Mouse (Mus musculus) effector memory CD4-positive, alpha-beta T cell, adult 5 months (primary cell): ENCODE data around the gene Coq9. TPM values are rescaled to one million over a fixed set of nuclear protein-coding genes. Genes with fewer than 3 reads are reported as not detected.

ENCODE experiments used
- polyA plus RNA-seq: library from polyadenylated mRNA; unstranded; fragments of 100-300 nt; shearing (Covaris generic); gene quantifications from one replicate; pipeline ENCODE4 v1.2.1, GENCODE M21; 2017

The Coq9 gene
- polyA plus RNA-seq: 35.6 TPM

DNA sequence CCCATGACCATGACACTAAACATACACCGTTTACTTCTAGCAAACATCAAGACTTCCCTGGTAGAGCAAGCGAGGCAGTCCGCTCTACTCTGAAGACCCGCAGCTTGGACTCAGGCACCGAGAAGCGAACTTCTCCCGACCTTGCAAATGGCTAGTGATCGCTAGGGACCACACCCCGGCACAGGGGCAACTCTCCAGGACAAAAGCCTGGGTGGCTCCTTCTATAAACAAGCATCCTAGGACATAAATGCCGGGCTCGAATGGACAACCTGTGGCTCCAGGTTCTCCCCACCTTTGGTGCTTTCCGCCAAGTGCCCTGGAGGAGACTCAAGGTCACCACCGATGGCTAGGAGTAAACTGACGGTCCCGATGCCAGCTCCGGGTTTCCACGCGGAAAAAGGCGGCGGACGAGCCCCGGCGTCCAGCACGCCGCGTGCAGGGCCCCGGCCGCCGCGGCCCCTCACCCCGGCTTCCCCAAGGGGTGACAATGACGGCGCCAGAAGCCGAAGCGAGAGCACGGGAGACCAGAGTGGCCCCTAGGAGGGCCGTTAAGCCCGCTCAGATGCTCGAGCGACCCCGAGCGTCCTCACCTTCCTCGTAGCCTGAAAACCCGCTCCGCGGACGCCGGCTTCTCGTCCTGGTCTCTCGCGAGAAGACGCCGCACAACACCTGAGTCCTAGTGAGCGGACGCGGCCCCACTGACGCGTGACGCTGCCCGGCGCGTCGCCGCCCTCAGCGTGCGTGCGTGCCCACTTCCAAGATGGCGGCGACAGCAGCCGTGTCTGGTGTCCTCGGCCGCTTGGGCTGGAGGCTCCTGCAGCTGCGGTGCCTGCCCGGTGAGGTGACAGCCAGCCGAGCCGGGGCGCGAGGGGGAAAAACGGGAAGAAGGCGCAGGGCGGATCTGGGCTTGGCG, at the start of gene Coq9, which contains the start of gene Ciapin1:
Coq9 (plus strand) TSS at position 660 of the 913 bp plus-strand sequence.
Ciapin1 (minus strand) TSS at position 697 of the 913 bp plus-strand sequence.

DNA sequence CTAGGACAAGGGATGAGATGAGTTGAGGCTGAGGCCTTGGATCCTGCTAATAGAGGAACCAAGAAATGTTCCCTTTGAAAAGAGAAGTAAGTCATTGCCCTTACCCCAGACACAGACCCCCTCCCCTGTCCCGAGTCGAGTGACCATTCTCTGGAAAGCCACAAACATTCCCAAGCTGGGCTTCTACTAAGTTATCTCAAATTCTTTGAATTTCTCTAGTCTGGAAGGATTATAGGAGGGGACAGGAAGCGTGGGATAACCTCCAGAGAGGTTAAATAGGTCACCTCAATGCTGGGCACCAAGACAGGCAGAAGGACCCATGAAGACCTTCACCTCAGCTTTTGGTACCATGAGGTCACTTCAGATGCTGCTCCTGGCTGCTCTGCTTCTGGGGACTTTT, 28.0 kb upstream of the Coq9 start, which contains the start of gene Ccl17:
Ccl17 (plus strand) TSS at position 301 of the 400 bp plus-strand sequence.

DNA sequence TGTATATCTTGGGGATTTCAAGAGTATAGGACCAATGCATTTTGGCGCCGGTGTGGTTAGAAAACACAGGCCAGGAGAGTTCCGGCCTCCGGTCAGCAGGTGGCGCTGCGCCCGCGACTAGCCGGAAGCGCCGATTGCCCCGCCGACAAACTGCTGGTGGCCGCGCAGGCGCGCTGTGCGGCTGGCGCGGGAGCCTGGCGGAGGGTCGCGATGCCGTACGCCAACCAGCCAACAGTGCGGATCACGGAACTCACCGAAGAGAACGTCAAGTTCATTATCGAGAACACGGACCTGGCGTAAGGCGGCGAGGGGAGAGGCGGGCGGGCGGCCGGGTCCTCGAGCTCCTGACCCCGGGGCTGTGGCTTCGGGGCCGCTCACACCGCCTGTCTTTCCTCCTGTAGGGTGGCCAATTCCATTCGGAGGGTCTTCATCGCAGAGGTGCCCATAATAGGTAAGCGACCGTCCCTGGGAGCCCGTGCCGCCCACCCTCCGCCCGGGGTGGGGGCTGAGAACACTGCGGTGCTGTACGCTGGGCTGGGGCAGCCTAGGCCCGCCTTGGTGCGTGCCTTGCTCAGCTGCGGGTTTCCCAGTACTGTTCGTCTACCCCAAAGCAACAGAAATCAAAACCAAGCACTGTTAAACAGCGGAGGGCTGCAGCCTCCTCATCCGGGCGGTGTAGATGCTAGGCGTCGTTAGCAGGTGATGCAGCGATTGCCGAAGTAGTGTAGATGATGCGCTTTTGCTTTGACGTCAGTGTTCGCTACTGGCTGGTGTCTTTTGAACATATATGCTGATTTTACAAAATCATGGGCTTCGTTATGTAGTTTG, 19.4 kb downstream of the Coq9 start, which contains the start of gene Polr2c:
Polr2c (plus strand) TSS at position 105 of the 828 bp plus-strand sequence.

DNA sequence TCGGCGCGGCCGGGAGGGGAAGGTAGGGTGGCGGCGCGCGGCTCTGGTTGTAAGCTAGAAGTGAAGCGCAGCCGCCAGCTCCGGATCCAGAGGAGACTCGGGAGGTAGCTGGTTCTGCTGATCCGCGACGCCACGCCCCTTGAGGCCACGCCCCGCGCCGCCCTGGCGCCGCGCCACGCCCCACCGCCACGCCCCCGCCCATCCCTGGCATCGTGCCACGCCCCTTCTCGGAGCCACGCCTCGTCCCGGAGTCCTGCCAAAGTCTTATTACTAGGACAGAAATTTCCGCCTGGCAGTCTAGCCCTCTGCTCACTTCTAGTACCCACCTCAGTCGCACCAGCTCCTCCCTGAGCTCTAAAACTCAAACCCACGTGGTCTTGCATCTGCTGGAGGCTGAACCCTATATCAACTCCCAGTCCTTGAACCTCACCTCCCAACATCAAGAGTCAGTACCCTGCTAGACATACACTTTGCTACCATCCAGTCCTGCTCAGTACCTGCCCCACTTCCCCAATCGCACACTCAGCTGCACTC, 38.1 kb downstream of the Coq9 start, which contains the start of gene Dok4:
Dok4 (minus strand) TSS at position 134 of the 534 bp plus-strand sequence.

Other genes with a start within 250 kb of the Coq9 start
- 41.8 TPM for gene Rspry1, start 236.4 kb upstream of the Coq9 start, polyA plus RNA-seq
- 55.9 TPM for gene Fam192a, start 236.3 kb upstream of the Coq9 start, polyA plus RNA-seq
- 239 TPM for gene Arl2bp, start 171.7 kb upstream of the Coq9 start, polyA plus RNA-seq
- gene Pllp, start 142.0 kb upstream of the Coq9 start, polyA plus RNA-seq: not detected
- not detected for gene Ccl22, start 92.7 kb upstream of the Coq9 start, polyA plus RNA-seq
- gene Cx3cl1, start 66.3 kb upstream of the Coq9 start, polyA plus RNA-seq: not detected
- not detected for gene Ccl17, start 27.9 kb upstream of the Coq9 start, polyA plus RNA-seq
- gene Ciapin1, start within 50 bp of the Coq9 start, polyA plus RNA-seq: 93.5 TPM
- 87.9 TPM for gene Polr2c, start 19.1 kb downstream of the Coq9 start, polyA plus RNA-seq
- 2.1 TPM for gene Dok4, start 38.0 kb downstream of the Coq9 start, polyA plus RNA-seq
- 0.16 TPM for gene Ccdc102a, start 79.8 kb downstream of the Coq9 start, polyA plus RNA-seq
- not detected for gene Adgrg5, start 85.4 kb downstream of the Coq9 start, polyA plus RNA-seq
- 0.60 TPM for gene Adgrg1, start 136.4 kb downstream of the Coq9 start, polyA plus RNA-seq
- gene Adgrg3, start 179.4 kb downstream of the Coq9 start, polyA plus RNA-seq: 2.0 TPM
- 0.12 TPM for gene Drc7, start 216.8 kb downstream of the Coq9 start, polyA plus RNA-seq
- gene Katnb1, start 242.9 kb downstream of the Coq9 start, polyA plus RNA-seq: 20.9 TPM